Mouse (Mus musculus) layer of hippocampus, adult 9-10 months (tissue): Measurements from ENCODE around the gene F3.
"Not testable (repeated sequence)": the region's sequence is repeated elsewhere in the genome, so short reads cannot be mapped to it uniquely, and the experiment has no call there.

Source experiments
- DNase-seq: peaks from one replicate; pipeline ENCODE4 v3.0.0; 2022; ENCODE audit warnings: low spot score

Gene F3

GRCm38 (mm10) chr3:121738742-121739342 lies 15.5 kb downstream of the F3 start:
- no peak for DNase-seq

GRCm38 (mm10) chr3:121739489-121740213 lies 16.3 kb downstream of the F3 start:
- no peak for DNase-seq

GRCm38 (mm10) chr3:121741186-121741848 lies 18.0 kb downstream of the F3 start:
- DNase-seq = not testable (repeated sequence)

GRCm38 (mm10) chr3:121754319-121755090 lies 31.2 kb downstream of the F3 start:
- DNase-seq = not testable (repeated sequence)

- no peak for DNase-seq
These were observed 31.8 kb downstream of the F3 start for GRCm38 (mm10) chr3:121755152-121755551.

GRCm38 (mm10) chr3:121758373-121758772 lies 35.0 kb downstream of the F3 start:
- DNase-seq = no peak

GRCm38 (mm10) chr3:121762056-121762852 lies 38.9 kb downstream of the F3 start:
- DNase-seq = no peak

GRCm38 (mm10) chr3:121766048-121766447 lies 42.7 kb downstream of the F3 start:
- DNase-seq = no peak

- no peak for DNase-seq
These were observed 43.5 kb downstream of the F3 start for GRCm38 (mm10) chr3:121766818-121767217.

GRCm38 (mm10) chr3:121768770-121769169 lies 45.4 kb downstream of the F3 start:
- no peak for DNase-seq

- not testable (repeated sequence) for DNase-seq
These were observed 50.0 kb downstream of the F3 start for GRCm38 (mm10) chr3:121773336-121773735.

- peak; percentile 33 for DNase-seq
These were observed 54.6 kb downstream of the F3 start for GRCm38 (mm10) chr3:121777943-121778342.

- DNase-seq = no peak
These were observed 59.7 kb downstream of the F3 start for GRCm38 (mm10) chr3:121783020-121783419.
